Mouse (Mus musculus) left cerebral cortex, postnatal 25 days (tissue): ENCODE results near the gene Zfp697. TPM values are rescaled to one million over a fixed set of nuclear protein-coding genes. Genes with fewer than 3 reads are reported as not detected.

Experiments used
- DNase-seq, 2 experiments: peaks; one replicate each; pipeline ENCODE4 v3.0.0; 2022; ENCODE audit warnings: low spot score in 2 of 2, mixed read lengths in 1 of 2
- intact Hi-C: fragments of 180-260 bp; cut with DNase I; formaldehyde crosslinking; loops from one replicate; pipeline ENCODE4 v1.15.1; 2025
- total RNA-seq, 2 experiments: library from RNA; stranded (reverse); gene quantifications; 2 replicates each; pipeline ENCODE4 v1.2.3; 2021

Zfp697 gene
- total RNA-seq, 2 experiments from 2014 or later = 33.6 to 34.9 TPM

- intact Hi-C loops = no loop called here
- DNase-seq = no peak
These were observed 369.9 kb downstream of the Zfp697 start for GRCm38 (mm10) chr3:98752171-98752570.

GRCm38 (mm10) chr3:98756836-98757235 is 374.6 kb downstream of the Zfp697 start:
- no peak for DNase-seq
- intact Hi-C loops = no loop called here

GRCm38 (mm10) chr3:98764155-98764554 is 381.9 kb downstream of the Zfp697 start:
- DNase-seq = no peak
- intact Hi-C loops = no loop called here

- intact Hi-C loops = no loop called here
- no peak for DNase-seq
These were observed 398.7 kb downstream of the Zfp697 start for GRCm38 (mm10) chr3:98780921-98781320.

GRCm38 (mm10) chr3:98782181-98782868 is 400.1 kb downstream of the Zfp697 start:
- intact Hi-C loops = no loop called here
- no peak for DNase-seq

- intact Hi-C loops = no loop called here
- no peak for DNase-seq
These were observed 404.3 kb downstream of the Zfp697 start for GRCm38 (mm10) chr3:98786551-98786950.

Other genes with a start within 250 kb of the Zfp697 start
- gene Adam30, start 221.8 kb upstream of the Zfp697 start, total RNA-seq = not detected
- gene Reg4, start 160.3 kb upstream of the Zfp697 start, total RNA-seq = not detected
- gene Hmgcs2, start 102.0 kb upstream of the Zfp697 start, total RNA-seq = 10 to 100 TPM in 1 of 2 experiments, 1 to 10 TPM in 1; 7.5 to 10.5 TPM
- 10 to 100 TPM; 51.7 to 54.5 TPM for gene Phgdh, start 42.5 kb upstream of the Zfp697 start, total RNA-seq
- gene Gm4450, start 74.7 kb downstream of the Zfp697 start, total RNA-seq = not detected
- gene Hsd3b4, start 128.1 kb downstream of the Zfp697 start, total RNA-seq = not detected
- not detected for gene Gm10681, start 206.3 kb downstream of the Zfp697 start, total RNA-seq
- not detected for gene Hsd3b5, start 247.8 kb downstream of the Zfp697 start, total RNA-seq